Mouse (Mus musculus) embryonic facial prominence, embryonic 15.5 days (tissue): Measurements from ENCODE around the gene Mfap5. TPM values are rescaled to one million over a fixed set of nuclear protein-coding genes. Genes with fewer than 3 reads are reported as not detected.
A peak's percentile ranks its signal among the peaks of the same experiment; 100 is the strongest.

Experiments used
- ATAC-seq: fragments of 200-750 bp; cut with Nextera tagmentation; 2 replicates; pipeline ENCODE4 v1.8.0; 2017; ENCODE audit warnings: low read depth, moderate TSS enrichment; ENCODE audit not compliant: insufficient number of reproducible peaks, low FRiP score, low TSS enrichment
- H3K27ac ChIP-seq: fragments of 300-500 bp; sonication (generic); replicated peaks from 2 replicates; pipeline ENCODE4 v1.5.1; 2015; ENCODE audit warnings: mild to moderate bottlenecking, inconsistent platforms
- H3K27me3 ChIP-seq: fragments of 300-500 bp; sonication (generic); 2 replicates; pipeline ENCODE4 v1.6.1; 2015; ENCODE audit warnings: inconsistent platforms
- H3K36me3 ChIP-seq: fragments of 300-500 bp; sonication (generic); 2 replicates; pipeline ENCODE4 v1.6.1; 2015; ENCODE audit warnings: mild to moderate bottlenecking, inconsistent platforms
- H3K4me1 ChIP-seq: fragments of 300-500 bp; sonication (generic); 2 replicates; pipeline ENCODE4 v1.6.1; 2015; ENCODE audit warnings: inconsistent platforms
- H3K4me2 ChIP-seq: fragments of 300-500 bp; sonication (generic); replicated peaks from 2 replicates; pipeline ENCODE4 v1.6.1; 2015; ENCODE audit warnings: mild to moderate bottlenecking, inconsistent platforms
- H3K4me3 ChIP-seq: fragments of 300-500 bp; sonication (generic); replicated peaks from 2 replicates; pipeline ENCODE4 v1.5.1; 2015; ENCODE audit warnings: mild to moderate bottlenecking, inconsistent platforms
- H3K9ac ChIP-seq: fragments of 300-500 bp; sonication (generic); 2 replicates; pipeline ENCODE4 v1.6.1; 2015; ENCODE audit warnings: inconsistent platforms
- H3K9me3 ChIP-seq: fragments of 300-500 bp; sonication (generic); replicated peaks from 2 replicates; pipeline ENCODE4 v1.6.1; 2016; ENCODE audit warnings: inconsistent platforms
- WGBS: fragments of 180-500 bp; shearing (Covaris S2); methylation state at CpG from one replicate; pipeline ENCODE4 v1.1.7; 2015; 5-methylcytosine and 5-hydroxymethylcytosine counted together
- polyA plus RNA-seq: library from polyadenylated mRNA; unstranded; fragments of >200 nt; fragmentation: Nextera tagmentation; extraction: Ambion mirVana; gene quantifications from 2 replicates; pipeline ENCODE4 v1.2.1, GENCODE M21; 2015

Gene Mfap5
- polyA plus RNA-seq, 1 experiment from 2014 or later, result 25.7 TPM

GRCm38 (mm10) chr6:122491557-122491956 lies 14.1 kb upstream of the Mfap5 start:
- peak; percentile 83 for ATAC-seq
- WGBS, result under 1% methylated on average over 16 of the region's 16 CpGs
- Histone ChIP-seq H3K4me3 (peak overlapping the region; percentile 45), H3K4me1 (peaks cover 40% of the 10 kb centered on the region), H3K36me3 (no peaks in the 10 kb centered on the region), H3K27me3 (peaks cover 16% of the 10 kb centered on the region; the same call in 1 of the 2 replicates), H3K9ac (peak overlapping the region; percentile 23), H3K9me3 (no peaks in the 10 kb centered on the region), H3K27ac (peak overlapping the region; percentile 68; the same call in 1 of the 2 replicates), H3K4me2 (peak overlapping the region; percentile 68)

- WGBS, result 21% methylated on average over 6 of the region's 6 CpGs
- Histone ChIP-seq H3K36me3 (no peaks in the 10 kb centered on the region), H3K9ac (no peak overlapping the region), H3K4me1 (peaks cover 36% of the 10 kb centered on the region), H3K9me3 (no peaks in the 10 kb centered on the region), H3K27ac (no peak overlapping the region), H3K4me2 (no peak overlapping the region), H3K27me3 (peaks cover 16% of the 10 kb centered on the region; the same call in 1 of the 2 replicates), H3K4me3 (no peak overlapping the region)
- ATAC-seq, result no peak
These were observed 13.2 kb upstream of the Mfap5 start for GRCm38 (mm10) chr6:122492479-122492878.

GRCm38 (mm10) chr6:122493799-122494472 lies 11.7 kb upstream of the Mfap5 start:
- no peak overlapping the region for H3K27ac ChIP-seq
- no peak overlapping the region for H3K4me2 ChIP-seq
- no peaks in the 10 kb centered on the region for H3K9me3 ChIP-seq
- no peak overlapping the region for H3K9ac ChIP-seq
- WGBS, result 47% methylated on average over 6 of the region's 6 CpGs
- H3K4me1 ChIP-seq, result peaks cover 36% of the 10 kb centered on the region
- H3K27me3 ChIP-seq, result peaks cover 16% of the 10 kb centered on the region; the same call in 1 of the 2 replicates
- no peak for ATAC-seq
- H3K36me3 ChIP-seq, result no peaks in the 10 kb centered on the region
- no peak overlapping the region for H3K4me3 ChIP-seq

- H3K4me2 ChIP-seq, result peak overlapping the region; percentile 39
- H3K4me1 ChIP-seq, result peaks cover 36% of the 10 kb centered on the region
- peak overlapping the region; percentile 72 for H3K27ac ChIP-seq
- H3K9ac ChIP-seq, result no peak overlapping the region
- peak; percentile 37; the same call in 1 of the 2 replicates for ATAC-seq
- H3K4me3 ChIP-seq, result peak overlapping the region; percentile 14
- H3K27me3 ChIP-seq, result peaks cover 16% of the 10 kb centered on the region; the same call in 1 of the 2 replicates
- H3K9me3 ChIP-seq, result no peaks in the 10 kb centered on the region
- no peaks in the 10 kb centered on the region for H3K36me3 ChIP-seq
- 4% methylated on average over 21 of the region's 21 CpGs for WGBS
These were observed 10.4 kb upstream of the Mfap5 start for GRCm38 (mm10) chr6:122495082-122495881.

- Histone ChIP-seq H3K4me3 (no peak overlapping the region), H3K4me1 (peaks cover 32% of the 10 kb centered on the region), H3K36me3 (no peaks in the 10 kb centered on the region), H3K9me3 (no peaks in the 10 kb centered on the region), H3K27ac (peak overlapping the region; percentile 72; the same call in 1 of the 2 replicates), H3K9ac (no peak overlapping the region), H3K4me2 (no peak overlapping the region), H3K27me3 (peaks cover 14% of the 10 kb centered on the region; the same call in 1 of the 2 replicates)
- WGBS, result 32% methylated on average over 5 of the region's 5 CpGs
- ATAC-seq, result no peak
These were observed 9.1 kb upstream of the Mfap5 start for GRCm38 (mm10) chr6:122496501-122496900.

- WGBS, result 69% methylated on average over 5 of the region's 5 CpGs
- no peaks in the 10 kb centered on the region for H3K27me3 ChIP-seq
- no peak for ATAC-seq
These were observed 7.0 kb upstream of the Mfap5 start, which contains the start of gene Rimklb for GRCm38 (mm10) chr6:122498661-122499060. Rimklb (minus strand) TSS chr6:122498761.

GRCm38 (mm10) chr6:122505041-122505440 lies 604 bp upstream of the Mfap5 start:
- 57% methylated on average over 4 of the region's 4 CpGs for WGBS
- Histone ChIP-seq H3K9ac (no peak overlapping the region), H3K4me2 (no peak overlapping the region), H3K36me3 (no peaks in the 10 kb centered on the region), H3K27me3 (no peaks in the 10 kb centered on the region), H3K4me1 (no peaks in the 10 kb centered on the region), H3K9me3 (no peaks in the 10 kb centered on the region), H3K4me3 (no peak overlapping the region), H3K27ac (no peak overlapping the region)
- ATAC-seq, result no peak

More at GRCm38 (mm10) chr6:122498661-122499060, 7.0 kb upstream of the Mfap5 start, which contains the start of gene Rimklb:
- Histone ChIP-seq H3K4me3 (no peak within 1 kb of the TSS), H3K9me3 (no peaks in the 10 kb centered on the region), H3K9ac (no peak within 1 kb of the TSS), H3K27ac (no peak within 1 kb of the TSS), H3K36me3 (no peaks in the 10 kb centered on the region), H3K4me2 (no peak within 1 kb of the TSS), H3K4me1 (peaks cover 18% of the 10 kb centered on the region)

- peak; percentile 75 for ATAC-seq
- H3K9ac ChIP-seq, result no peak overlapping the region
These were observed 2.8 kb downstream of the Mfap5 start for GRCm38 (mm10) chr6:122508494-122508893.

GRCm38 (mm10) chr6:122512914-122513878 lies 7.6 kb downstream of the Mfap5 start:
- Histone ChIP-seq H3K36me3 (no peaks in the 10 kb centered on the region), H3K27me3 (no peaks in the 10 kb centered on the region), H3K4me1 (no peaks in the 10 kb centered on the region), H3K27ac (no peak overlapping the region), H3K9me3 (no peaks in the 10 kb centered on the region), H3K4me3 (no peak overlapping the region), H3K4me2 (no peak overlapping the region), H3K9ac (no peak overlapping the region)
- WGBS, result 60% methylated on average over 11 of the region's 12 CpGs
- ATAC-seq, result no peak

More at GRCm38 (mm10) chr6:122508494-122508893, 2.8 kb downstream of the Mfap5 start:
- no peaks in the 10 kb centered on the region for H3K4me1 ChIP-seq
- H3K9me3 ChIP-seq, result no peaks in the 10 kb centered on the region
- no peak overlapping the region for H3K27ac ChIP-seq
- no peak overlapping the region for H3K4me2 ChIP-seq
- 53% methylated on average over 8 of the region's 8 CpGs for WGBS
- no peaks in the 10 kb centered on the region for H3K27me3 ChIP-seq
- H3K4me3 ChIP-seq, result no peak overlapping the region
- no peaks in the 10 kb centered on the region for H3K36me3 ChIP-seq

GRCm38 (mm10) chr6:122514312-122514711 lies 8.7 kb downstream of the Mfap5 start:
- Histone ChIP-seq H3K27ac (no peak overlapping the region), H3K4me2 (no peak overlapping the region), H3K36me3 (no peaks in the 10 kb centered on the region), H3K4me1 (peaks cover 3% of the 10 kb centered on the region; the same call in 1 of the 2 replicates), H3K9me3 (no peaks in the 10 kb centered on the region), H3K4me3 (no peak overlapping the region), H3K9ac (no peak overlapping the region), H3K27me3 (no peaks in the 10 kb centered on the region)
- no peak for ATAC-seq
- WGBS, result 79% methylated on average over 3 of the region's 3 CpGs
